Mouse (Mus musculus): Measurements from ENCODE around the gene Scn4a. TPM values are rescaled to one million over a fixed set of nuclear protein-coding genes. Genes with fewer than 3 reads are reported as not detected.
A peak's percentile ranks its signal among the peaks of the same experiment; 100 is the strongest.

The Scn4a gene
- polyA plus RNA-seq, 1 experiment from 2014 or later = 0.75 TPM

DNA sequence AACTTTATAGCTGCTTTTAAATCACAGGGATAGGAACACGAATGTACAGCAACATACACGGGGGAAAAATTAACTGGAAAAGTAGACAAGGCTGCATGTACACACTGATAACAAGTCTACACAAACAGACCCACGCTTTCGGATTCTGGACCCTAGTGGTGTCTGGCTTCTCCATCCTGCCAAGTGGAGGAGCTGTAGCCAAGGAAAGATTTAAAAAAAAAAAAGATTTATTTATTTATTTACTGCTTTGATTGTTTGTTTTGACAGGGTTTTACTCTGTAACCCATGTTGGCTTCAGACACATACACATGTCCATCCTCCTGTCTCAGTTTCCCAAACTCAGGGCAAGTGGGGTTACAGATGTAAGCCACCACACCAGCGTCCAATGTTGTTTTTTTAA is 45.7 kb downstream of the Scn4a start:
- H3K9me3 ChIP-seq (replicated peaks) = no peaks in the 10 kb centered on the region
- no peak for ATAC-seq (replicated peaks; ENCODE audit: low FRiP score)
- peak overlapping the region; percentile 70; the same call in 1 of the 2 replicates for H3K27ac ChIP-seq
- WGBS = 41% methylated on average over 5 of the region's 5 CpGs
- no peaks in the 10 kb centered on the region for H3K36me3 ChIP-seq
- no peak overlapping the region for H3K4me2 ChIP-seq
- H3K27me3 ChIP-seq = no peaks in the 10 kb centered on the region
- H3K9ac ChIP-seq = no peak overlapping the region
- H3K4me1 ChIP-seq = peaks cover 24% of the 10 kb centered on the region
- H3K4me3 ChIP-seq (replicated peaks) = no peak overlapping the region

DNA sequence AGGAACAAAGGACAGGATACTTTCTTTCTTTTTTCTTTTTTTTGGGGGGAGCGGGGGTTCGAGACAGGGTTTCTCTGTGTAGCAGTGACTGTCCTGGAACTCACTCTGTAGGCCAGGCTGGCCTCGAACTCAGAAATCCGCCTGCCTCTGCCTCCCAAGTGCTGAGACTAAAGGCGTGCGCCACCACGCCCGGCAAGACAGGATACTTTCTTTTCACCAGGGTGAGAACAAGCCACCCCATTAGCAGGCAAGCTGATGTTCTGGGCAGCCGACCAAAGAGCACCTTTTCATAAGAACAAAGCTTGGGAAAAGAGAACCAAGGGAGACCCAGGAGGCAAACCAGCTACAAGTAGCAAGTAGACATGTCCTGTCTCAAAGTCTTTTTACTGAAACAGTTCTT is 46.3 kb downstream of the Scn4a start:
- Histone ChIP-seq H3K27ac (no peak overlapping the region), H3K9ac (no peak overlapping the region), H3K4me1 (peaks cover 24% of the 10 kb centered on the region), H3K9me3 (replicated peaks) (no peaks in the 10 kb centered on the region), H3K27me3 (no peaks in the 10 kb centered on the region), H3K4me3 (replicated peaks) (no peak overlapping the region), H3K4me2 (no peak overlapping the region), H3K36me3 (no peaks in the 10 kb centered on the region)
- no peak for ATAC-seq (replicated peaks; ENCODE audit: low FRiP score)
- WGBS = 88% methylated on average over 9 of the region's 9 CpGs

DNA sequence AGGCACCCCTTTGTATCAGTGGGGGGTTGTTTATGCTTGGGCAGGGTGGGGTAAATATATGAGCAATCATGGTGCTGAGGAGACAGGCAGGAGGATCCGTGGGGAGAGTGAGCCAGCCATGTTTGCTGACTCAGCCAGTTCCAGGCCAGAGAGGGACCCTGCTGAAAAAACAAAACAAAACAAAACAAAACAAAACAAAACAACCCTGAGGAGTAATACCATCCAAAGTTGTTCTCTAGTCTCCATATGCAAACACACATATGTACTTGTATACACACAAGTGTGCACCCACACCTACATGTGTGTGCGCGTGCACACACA is 47.1 kb downstream of the Scn4a start:
- no peak for ATAC-seq (replicated peaks; ENCODE audit: low FRiP score)
- 71% methylated on average over 3 of the region's 3 CpGs for WGBS
- Histone ChIP-seq H3K9ac (no peak overlapping the region), H3K4me3 (replicated peaks) (no peak overlapping the region), H3K27me3 (no peaks in the 10 kb centered on the region), H3K4me2 (no peak overlapping the region), H3K27ac (peak overlapping the region; percentile 54; the same call in 1 of the 2 replicates), H3K36me3 (no peaks in the 10 kb centered on the region), H3K4me1 (peaks cover 24% of the 10 kb centered on the region), H3K9me3 (replicated peaks) (no peaks in the 10 kb centered on the region)

DNA sequence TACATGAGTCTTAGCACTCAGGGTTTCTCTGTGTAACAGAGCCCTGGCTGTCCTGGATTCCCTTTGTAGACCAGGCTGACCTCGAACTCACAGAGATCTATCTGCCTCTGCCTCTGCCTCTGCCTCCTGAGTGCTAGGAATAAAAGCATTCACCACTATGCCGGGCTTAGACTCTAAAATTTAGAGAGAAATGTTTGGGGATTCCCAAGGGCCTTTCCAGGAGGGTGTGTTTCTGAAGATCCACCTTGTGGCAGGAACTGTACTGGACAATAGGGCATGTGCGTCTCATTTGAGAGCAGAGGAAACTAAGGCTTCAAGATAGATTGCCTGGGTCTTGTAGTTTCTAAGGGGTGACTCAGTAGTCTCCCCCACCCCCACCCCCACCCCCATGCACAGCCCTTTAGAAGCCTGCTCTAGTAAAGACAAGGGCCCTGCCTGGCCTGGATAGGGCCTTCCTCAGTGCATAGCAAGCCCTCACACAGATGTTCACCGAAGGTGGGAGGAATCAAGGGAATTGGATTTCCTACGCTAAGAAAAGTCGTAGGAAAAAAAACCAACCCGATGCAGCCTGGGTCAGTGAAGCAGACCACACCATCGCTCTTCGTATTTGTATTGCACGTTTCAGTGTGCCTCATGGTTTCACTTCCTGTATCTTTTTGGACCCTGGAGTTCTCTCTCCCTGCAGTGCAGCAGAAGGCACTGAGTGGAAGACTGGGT is 47.6 kb downstream of the Scn4a start:
- Histone ChIP-seq H3K4me3 (replicated peaks) (no peak overlapping the region), H3K27ac (peak overlapping the region; percentile 54; the same call in 1 of the 2 replicates), H3K4me1 (peaks cover 24% of the 10 kb centered on the region), H3K9me3 (replicated peaks) (no peaks in the 10 kb centered on the region), H3K4me2 (no peak overlapping the region), H3K27me3 (no peaks in the 10 kb centered on the region), H3K9ac (no peak overlapping the region), H3K36me3 (no peaks in the 10 kb centered on the region)
- ATAC-seq (replicated peaks; ENCODE audit: low FRiP score) = no peak
- WGBS = 63% methylated on average over 10 of the region's 10 CpGs

DNA sequence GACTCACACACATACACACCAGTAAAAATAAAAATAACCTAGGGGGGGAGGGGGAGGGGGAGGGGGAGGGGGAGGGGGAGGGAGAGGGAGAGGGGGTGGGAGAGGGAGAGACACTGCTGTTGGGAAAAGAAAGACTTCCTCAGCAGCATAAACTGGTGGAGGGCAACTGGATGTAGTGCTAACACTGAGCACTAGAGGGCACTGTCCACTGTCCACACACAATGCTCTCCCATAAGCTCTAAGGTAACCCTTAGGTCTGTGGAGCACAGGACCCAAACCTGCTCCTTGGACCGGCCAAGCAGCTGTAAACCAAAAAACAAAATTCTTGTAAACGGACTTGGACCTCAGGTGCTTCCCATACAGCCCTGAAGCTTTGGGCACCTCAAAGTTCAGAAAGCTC is 50.5 kb downstream of the Scn4a start:
- H3K27me3 ChIP-seq = no peaks in the 10 kb centered on the region
- no peak for ATAC-seq (replicated peaks; ENCODE audit: low FRiP score)
- WGBS = 11% methylated on average over 2 of the region's 2 CpGs
- no peak overlapping the region for H3K27ac ChIP-seq
- no peak overlapping the region for H3K4me3 ChIP-seq (replicated peaks)
- H3K9ac ChIP-seq = no peak overlapping the region
- H3K36me3 ChIP-seq = no peaks in the 10 kb centered on the region
- peaks cover 13% of the 10 kb centered on the region for H3K4me1 ChIP-seq
- no peaks in the 10 kb centered on the region for H3K9me3 ChIP-seq (replicated peaks)
- H3K4me2 ChIP-seq = no peak overlapping the region

DNA sequence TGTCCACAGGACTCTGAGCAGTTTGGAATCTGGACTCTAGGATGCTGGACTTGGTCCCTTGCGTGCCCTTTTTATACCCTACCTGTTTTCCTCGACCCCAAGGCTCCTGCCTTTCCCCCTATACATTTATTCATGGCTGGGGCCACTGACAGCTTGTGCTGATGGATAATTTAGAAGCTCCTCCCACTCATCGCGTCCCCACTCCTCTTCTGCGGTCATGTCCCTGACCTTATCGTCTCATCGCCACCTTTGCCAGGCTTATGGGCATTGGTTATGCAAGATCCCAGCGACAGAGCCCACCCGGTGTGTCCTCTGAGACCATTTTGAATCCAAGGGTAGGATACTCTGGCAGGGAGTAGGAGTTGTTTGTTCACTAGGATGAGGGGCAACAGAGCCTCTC is 51.3 kb downstream of the Scn4a start, which contains the start of gene Gh:
Gh (minus strand) TSS at position 101 of the 400 bp plus-strand sequence.
- 79% methylated on average over 9 of the region's 9 CpGs for WGBS

DNA sequence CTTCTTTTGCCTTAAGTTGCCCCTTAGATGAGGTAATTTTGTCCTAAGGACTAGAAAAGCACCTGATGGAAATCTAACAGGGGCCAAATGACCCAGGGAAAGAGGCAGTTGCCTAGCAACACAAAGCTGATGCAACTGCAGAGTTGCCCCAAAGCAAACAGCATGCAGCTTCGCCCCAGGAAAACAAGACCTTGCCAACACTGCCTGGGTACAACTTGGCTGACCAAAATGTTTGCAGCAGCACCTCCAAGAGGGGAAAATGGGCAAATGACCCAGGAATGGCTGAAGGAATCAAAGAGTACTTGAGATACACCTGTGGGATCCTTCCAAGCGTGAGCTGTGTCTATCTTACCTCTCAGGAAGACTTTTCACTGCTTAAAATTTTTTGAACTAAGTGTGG is 61.2 kb downstream of the Scn4a start:
- Histone ChIP-seq H3K9me3 (replicated peaks) (no peaks in the 10 kb centered on the region), H3K27me3 (no peaks in the 10 kb centered on the region), H3K4me1 (no peaks in the 10 kb centered on the region), H3K36me3 (no peaks in the 10 kb centered on the region), H3K4me3 (replicated peaks) (no peak overlapping the region), H3K4me2 (no peak overlapping the region), H3K9ac (no peak overlapping the region), H3K27ac (no peak overlapping the region)
- 90% methylated on average over 2 of the region's 2 CpGs for WGBS
- no peak for ATAC-seq (replicated peaks; ENCODE audit: low FRiP score)

More for the DNA sequence above, 51.3 kb downstream of the Scn4a start, which contains the start of gene Gh:
- Histone ChIP-seq H3K9me3 (replicated peaks) (no peaks in the 10 kb centered on the region), H3K27ac (no peak within 1 kb of the TSS), H3K4me2 (no peak within 1 kb of the TSS), H3K4me3 (replicated peaks) (no peak within 1 kb of the TSS), H3K9ac (no peak within 1 kb of the TSS), H3K36me3 (no peaks in the 10 kb centered on the region), H3K4me1 (0 out of 2 replicates have a peak, but pooled peaks cover 8% of the 10 kb centered on the region), H3K27me3 (no peaks in the 10 kb centered on the region)
- ATAC-seq (replicated peaks; ENCODE audit: low FRiP score) = no peak

DNA sequence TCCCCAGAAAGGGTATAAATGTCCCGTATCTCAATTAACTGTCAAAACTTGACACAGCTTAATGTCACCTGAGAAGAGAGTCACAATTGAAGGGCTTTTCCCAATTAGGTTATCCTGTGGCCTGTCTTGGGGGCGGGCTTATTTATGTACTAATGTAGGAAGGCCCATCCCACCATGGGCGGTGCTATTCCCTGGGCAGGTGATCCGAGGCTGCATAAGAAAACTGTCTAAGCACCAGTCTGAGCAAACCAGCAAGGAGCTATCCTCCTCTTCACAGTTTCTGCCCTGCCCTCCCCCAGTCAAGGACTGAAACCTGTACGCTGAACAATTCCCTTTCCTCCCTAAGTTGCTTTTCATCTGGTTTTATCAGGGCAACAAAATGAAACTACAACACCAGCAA is 62.7 kb downstream of the Scn4a start:
- Histone ChIP-seq H3K27me3 (no peaks in the 10 kb centered on the region), H3K27ac (no peak overlapping the region), H3K36me3 (no peaks in the 10 kb centered on the region), H3K9ac (no peak overlapping the region), H3K4me1 (no peaks in the 10 kb centered on the region), H3K4me2 (no peak overlapping the region), H3K4me3 (replicated peaks) (no peak overlapping the region), H3K9me3 (replicated peaks) (no peaks in the 10 kb centered on the region)
- 94% methylated on average over 5 of the region's 5 CpGs for WGBS
- ATAC-seq (replicated peaks; ENCODE audit: low FRiP score) = no peak

DNA sequence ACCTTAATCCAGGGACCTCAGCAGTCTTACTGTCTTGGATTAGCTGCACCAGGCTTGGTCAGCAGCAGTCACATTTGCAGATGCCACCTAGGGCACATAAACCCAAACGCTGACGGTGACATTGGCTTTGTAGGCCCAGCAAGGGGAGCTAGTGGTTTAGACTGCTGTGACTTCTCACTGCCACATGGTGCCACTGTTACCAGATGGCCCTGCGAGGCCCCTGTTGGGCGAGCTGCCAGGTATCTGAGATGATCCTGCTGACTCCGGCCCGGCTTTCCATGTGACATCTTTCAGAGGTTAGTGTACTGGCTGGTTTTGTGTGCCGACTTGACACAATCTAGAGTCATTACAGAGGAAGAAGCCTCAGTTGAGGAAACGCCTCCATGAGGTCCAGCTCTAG is 63.7 kb downstream of the Scn4a start:
- ATAC-seq (replicated peaks; ENCODE audit: low FRiP score) = no peak
- WGBS = 56% methylated on average over 8 of the region's 8 CpGs
- Histone ChIP-seq H3K27me3 (no peaks in the 10 kb centered on the region), H3K4me3 (replicated peaks) (no peak overlapping the region), H3K4me1 (no peaks in the 10 kb centered on the region), H3K9me3 (replicated peaks) (no peaks in the 10 kb centered on the region), H3K4me2 (no peak overlapping the region), H3K36me3 (no peaks in the 10 kb centered on the region), H3K27ac (no peak overlapping the region), H3K9ac (no peak overlapping the region)

DNA sequence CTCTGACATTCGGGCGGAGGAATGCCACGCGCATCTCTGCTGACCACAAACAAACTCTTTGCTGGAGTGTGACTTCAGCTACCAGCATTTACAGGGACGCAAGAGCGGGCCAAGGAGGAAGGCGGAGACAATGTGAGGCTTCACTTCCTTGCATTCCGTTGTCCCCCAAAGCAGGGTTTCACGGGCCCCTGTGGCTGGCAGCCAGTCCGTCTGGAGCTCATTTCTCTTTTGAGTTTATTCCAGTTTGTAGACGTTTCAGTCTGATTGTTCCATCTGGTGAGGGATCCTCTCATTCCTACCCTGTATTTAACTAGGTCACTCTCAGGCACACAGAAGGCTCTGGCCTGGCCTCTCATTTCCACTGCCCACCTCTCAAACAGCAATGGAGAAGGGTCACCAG is 66.1 kb downstream of the Scn4a start:
- H3K27ac ChIP-seq = no peak overlapping the region
- no peak overlapping the region for H3K4me3 ChIP-seq (replicated peaks)
- no peak overlapping the region; the same call in 1 of the 2 replicates for H3K9ac ChIP-seq
- no peak for ATAC-seq (replicated peaks; ENCODE audit: low FRiP score)
- no peaks in the 10 kb centered on the region for H3K36me3 ChIP-seq
- no peak overlapping the region for H3K4me2 ChIP-seq
- whole genome bisulfite sequencing = 78% methylated on average over 11 of the region's 11 CpGs
- no peaks in the 10 kb centered on the region for H3K27me3 ChIP-seq
- no peaks in the 10 kb centered on the region for H3K9me3 ChIP-seq (replicated peaks)
- no peaks in the 10 kb centered on the region for H3K4me1 ChIP-seq

DNA sequence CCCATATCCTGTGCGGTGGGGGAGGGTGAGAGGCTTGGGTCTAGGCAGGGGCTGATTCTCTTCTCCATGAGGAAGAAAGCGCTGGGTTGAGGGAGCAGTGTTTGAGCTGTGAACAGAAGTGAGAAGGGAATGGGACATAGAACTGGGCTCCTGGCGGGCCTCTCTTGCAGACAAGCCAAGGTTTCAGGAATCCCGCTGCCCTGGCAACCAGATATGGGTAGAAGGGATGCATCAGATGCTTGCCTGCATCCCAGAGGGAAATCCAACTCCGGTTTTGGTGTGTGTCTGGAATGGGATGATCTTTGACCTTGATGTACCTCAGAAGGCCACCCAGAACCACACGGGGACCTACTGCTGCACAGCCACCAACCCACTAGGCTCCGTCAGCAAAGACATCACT is 66.9 kb downstream of the Scn4a start:
- H3K4me1 ChIP-seq = no peaks in the 10 kb centered on the region
- 87% methylated on average over 7 of the region's 7 CpGs for WGBS
- no peaks in the 10 kb centered on the region for H3K36me3 ChIP-seq
- H3K27me3 ChIP-seq = no peaks in the 10 kb centered on the region
- no peaks in the 10 kb centered on the region for H3K9me3 ChIP-seq (replicated peaks)
- ATAC-seq (replicated peaks; ENCODE audit: low FRiP score) = no peak
- no peak overlapping the region for H3K4me2 ChIP-seq
- no peak overlapping the region for H3K9ac ChIP-seq
- no peak overlapping the region for H3K4me3 ChIP-seq (replicated peaks)
- H3K27ac ChIP-seq = no peak overlapping the region

DNA sequence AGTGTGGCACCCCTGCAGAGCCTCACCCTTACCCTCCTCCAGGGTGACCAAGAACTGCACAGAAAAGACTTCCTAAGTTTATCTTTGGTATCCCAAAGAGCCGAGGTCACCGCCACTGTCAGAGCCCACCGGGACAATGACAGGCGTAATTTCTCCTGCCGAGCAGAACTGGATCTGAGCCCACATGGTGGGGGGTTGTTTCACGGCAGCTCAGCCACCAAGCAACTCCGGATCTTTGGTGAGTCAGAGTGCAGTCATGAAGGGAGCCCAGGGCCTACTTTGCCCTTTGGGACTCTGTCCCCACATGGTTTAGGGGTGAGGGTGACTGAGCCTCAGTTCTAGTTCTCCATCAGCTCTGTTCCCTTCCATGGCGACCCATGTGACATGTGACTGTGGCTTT is 69.0 kb downstream of the Scn4a start:
- Histone ChIP-seq H3K4me3 (replicated peaks) (no peak overlapping the region), H3K4me2 (no peak overlapping the region), H3K27me3 (no peaks in the 10 kb centered on the region), H3K9ac (no peak overlapping the region), H3K4me1 (no peaks in the 10 kb centered on the region), H3K27ac (no peak overlapping the region), H3K9me3 (replicated peaks) (no peaks in the 10 kb centered on the region), H3K36me3 (no peaks in the 10 kb centered on the region)
- 67% methylated on average over 8 of the region's 8 CpGs for WGBS
- no peak for ATAC-seq (replicated peaks; ENCODE audit: low FRiP score)

DNA sequence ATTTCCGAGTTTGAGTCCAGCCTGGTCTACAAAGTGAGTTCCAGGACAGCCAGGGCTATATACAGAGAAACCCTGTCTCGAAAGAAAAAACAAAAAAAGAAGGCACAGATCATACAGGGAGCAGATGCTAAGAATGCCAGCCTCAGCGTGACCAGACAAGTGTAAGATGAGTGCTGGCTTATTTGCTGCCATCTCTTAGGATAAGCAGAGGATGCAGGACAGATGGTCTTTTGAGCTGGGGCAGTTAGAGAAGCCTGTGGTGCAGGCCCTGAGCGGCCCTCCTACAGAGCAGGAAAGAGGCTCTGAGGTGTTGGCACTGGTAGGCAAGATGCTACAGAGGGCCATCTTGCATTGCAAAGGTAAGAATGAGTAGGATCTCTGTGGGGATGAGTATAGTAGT is 69.7 kb downstream of the Scn4a start:
- Histone ChIP-seq H3K4me3 (replicated peaks) (no peak overlapping the region), H3K9me3 (replicated peaks) (no peaks in the 10 kb centered on the region), H3K36me3 (no peaks in the 10 kb centered on the region), H3K27me3 (no peaks in the 10 kb centered on the region), H3K9ac (no peak overlapping the region), H3K4me2 (no peak overlapping the region), H3K4me1 (no peaks in the 10 kb centered on the region), H3K27ac (no peak overlapping the region)
- no peak for ATAC-seq (replicated peaks; ENCODE audit: low FRiP score)
- 76% methylated on average over 4 of the region's 4 CpGs for WGBS
